Mouse (Mus musculus) hindbrain, embryonic 16.5 days (tissue): Measurements from ENCODE around the gene Suclg1. TPM values are rescaled to one million over a fixed set of nuclear protein-coding genes. Genes with fewer than 3 reads are reported as not detected.
A peak's percentile ranks its signal among the peaks of the same experiment; 100 is the strongest.

Source experiments
- ATAC-seq: fragments of 200-750 bp; cut with Nextera tagmentation; 2 replicates; pipeline ENCODE4 v1.8.0; 2017; ENCODE audit warnings: moderate TSS enrichment, moderate library complexity
- H3K27ac ChIP-seq: fragments of 300-500 bp; sonication (generic); 2 replicates; pipeline ENCODE4 v1.5.1; 2014; ENCODE audit warnings: low read depth, mild to moderate bottlenecking, control low read depth, low read length, moderate library complexity
- H3K27me3 ChIP-seq: fragments of 300-500 bp; sonication (generic); replicated peaks from 2 replicates; pipeline ENCODE4 v1.6.1; 2014; ENCODE audit warnings: low read length; ENCODE audit not compliant: control insufficient read depth, insufficient read depth
- H3K36me3 ChIP-seq: fragments of 300-500 bp; sonication (generic); 2 replicates; pipeline ENCODE4 v1.6.1; 2014; ENCODE audit warnings: mild to moderate bottlenecking, low read length, moderate library complexity, mixed read lengths; ENCODE audit not compliant: control insufficient read depth, insufficient read depth
- H3K4me1 ChIP-seq: fragments of 300-500 bp; sonication (generic); 2 replicates; pipeline ENCODE4 v1.6.1; 2014; ENCODE audit warnings: low read depth, low read length; ENCODE audit not compliant: control insufficient read depth, insufficient read depth
- H3K4me2 ChIP-seq: fragments of 300-500 bp; sonication (generic); 2 replicates; pipeline ENCODE4 v1.6.1; 2014; ENCODE audit warnings: mild to moderate bottlenecking, low read length, control low read depth, moderate library complexity
- H3K4me3 ChIP-seq: fragments of 300-500 bp; sonication (generic); 2 replicates; pipeline ENCODE4 v1.5.1; 2014; ENCODE audit warnings: mild to moderate bottlenecking, low read length, control low read depth, moderate library complexity
- H3K9ac ChIP-seq: fragments of 300-500 bp; sonication (generic); 2 replicates; pipeline ENCODE4 v1.6.1; 2014; ENCODE audit warnings: low read depth, mild to moderate bottlenecking, control low read depth, low read length, moderate library complexity
- H3K9me3 ChIP-seq: fragments of 300-500 bp; sonication (generic); 2 replicates; pipeline ENCODE4 v1.6.1; 2014; ENCODE audit warnings: mild to moderate bottlenecking, low read length, moderate library complexity; ENCODE audit not compliant: control insufficient read depth
- WGBS: fragments of 180-500 bp; shearing (Covaris S2); extraction: QIAGEN DNeasy Blood & Tissue Kit; methylation state at CpG from one replicate; pipeline ENCODE4 v1.1.7; 2014; 5-methylcytosine and 5-hydroxymethylcytosine counted together
- polyA plus RNA-seq: library from polyadenylated mRNA; unstranded; fragments of >200 nt; fragmentation: Nextera tagmentation; extraction: Ambion mirVana; gene quantifications from 2 replicates; pipeline ENCODE4 v1.2.1, GENCODE M21; 2015

The Suclg1 gene
- polyA plus RNA-seq, 1 experiment from 2014 or later, result 151 TPM

GRCm38 (mm10) chr6:73221958-73222735, 26.0 kb upstream of the Suclg1 start:
- peak overlapping the region; percentile 46 for H3K9ac ChIP-seq
- peak overlapping the region; percentile 58 for H3K27ac ChIP-seq
- H3K36me3 ChIP-seq, result no peaks in the 10 kb centered on the region
- no peaks in the 10 kb centered on the region for H3K27me3 ChIP-seq
- no peaks in the 10 kb centered on the region for H3K9me3 ChIP-seq
- peak; percentile 72 for ATAC-seq
- peak overlapping the region; percentile 55 for H3K4me2 ChIP-seq
- WGBS, result 36% methylated on average over 23 of the region's 23 CpGs
- H3K4me3 ChIP-seq, result peak overlapping the region; percentile 36
- peaks cover 3% of the 10 kb centered on the region; the same call in 1 of the 2 replicates for H3K4me1 ChIP-seq

GRCm38 (mm10) chr6:73222841-73223526, 25.2 kb upstream of the Suclg1 start:
- 0 out of 2 replicates have a peak overlapping the region, but pooled peaks have one; percentile 29 for H3K27ac ChIP-seq
- H3K36me3 ChIP-seq, result no peaks in the 10 kb centered on the region
- 17% methylated on average over 8 of the region's 10 CpGs for WGBS
- H3K4me1 ChIP-seq, result peaks cover 3% of the 10 kb centered on the region; the same call in 1 of the 2 replicates
- peak overlapping the region; percentile 35 for H3K4me2 ChIP-seq
- peak; percentile 40; the same call in 1 of the 2 replicates for ATAC-seq
- H3K4me3 ChIP-seq, result no peak overlapping the region
- no peak overlapping the region; the same call in 1 of the 2 replicates for H3K9ac ChIP-seq
- H3K27me3 ChIP-seq, result no peaks in the 10 kb centered on the region
- no peaks in the 10 kb centered on the region for H3K9me3 ChIP-seq

GRCm38 (mm10) chr6:73227376-73228158, 20.6 kb upstream of the Suclg1 start:
- Histone ChIP-seq H3K27me3 (no peaks in the 10 kb centered on the region), H3K9ac (no peak overlapping the region), H3K4me3 (no peak overlapping the region), H3K36me3 (no peaks in the 10 kb centered on the region), H3K4me2 (no peak overlapping the region), H3K9me3 (no peaks in the 10 kb centered on the region), H3K27ac (no peak overlapping the region), H3K4me1 (peaks cover 3% of the 10 kb centered on the region; the same call in 1 of the 2 replicates)
- 46% methylated on average over 10 of the region's 10 CpGs for WGBS
- 0 out of 2 replicates have a peak, but pooled peaks have one; percentile 41 for ATAC-seq

- 67% methylated on average over 4 of the region's 4 CpGs for WGBS
- Histone ChIP-seq H3K27me3 (no peaks in the 10 kb centered on the region), H3K9ac (no peak overlapping the region), H3K4me3 (no peak overlapping the region), H3K9me3 (no peaks in the 10 kb centered on the region), H3K4me2 (no peak overlapping the region), H3K27ac (no peak overlapping the region), H3K4me1 (no peaks in the 10 kb centered on the region), H3K36me3 (no peaks in the 10 kb centered on the region)
- no peak for ATAC-seq
Observed at GRCm38 (mm10) chr6:73228408-73228807, 19.8 kb upstream of the Suclg1 start.

- no peaks in the 10 kb centered on the region for H3K36me3 ChIP-seq
- H3K4me3 ChIP-seq, result no peak overlapping the region
- H3K27me3 ChIP-seq, result no peaks in the 10 kb centered on the region
- H3K9ac ChIP-seq, result no peak overlapping the region
- H3K9me3 ChIP-seq, result no peaks in the 10 kb centered on the region
- H3K27ac ChIP-seq, result no peak overlapping the region
- H3K4me2 ChIP-seq, result no peak overlapping the region
- H3K4me1 ChIP-seq, result no peaks in the 10 kb centered on the region
- WGBS, result 79% methylated on average over 3 of the region's 3 CpGs
- no peak for ATAC-seq
Observed at GRCm38 (mm10) chr6:73228881-73229280, 19.3 kb upstream of the Suclg1 start.

GRCm38 (mm10) chr6:73232152-73232584, 16.0 kb upstream of the Suclg1 start:
- H3K9me3 ChIP-seq, result no peaks in the 10 kb centered on the region
- 86% methylated on average over 12 of the region's 12 CpGs for WGBS
- no peak overlapping the region for H3K4me3 ChIP-seq
- H3K4me2 ChIP-seq, result no peak overlapping the region
- H3K4me1 ChIP-seq, result no peaks in the 10 kb centered on the region
- no peak overlapping the region for H3K9ac ChIP-seq
- no peak overlapping the region for H3K27ac ChIP-seq
- no peaks in the 10 kb centered on the region for H3K36me3 ChIP-seq
- no peaks in the 10 kb centered on the region for H3K27me3 ChIP-seq
- no peak for ATAC-seq

GRCm38 (mm10) chr6:73233202-73233726, 14.9 kb upstream of the Suclg1 start:
- no peak overlapping the region for H3K4me2 ChIP-seq
- WGBS, result 92% methylated on average over 6 of the region's 6 CpGs
- H3K27ac ChIP-seq, result no peak overlapping the region
- no peaks in the 10 kb centered on the region for H3K27me3 ChIP-seq
- H3K9me3 ChIP-seq, result no peaks in the 10 kb centered on the region
- H3K4me1 ChIP-seq, result no peaks in the 10 kb centered on the region
- ATAC-seq, result no peak
- no peaks in the 10 kb centered on the region for H3K36me3 ChIP-seq
- no peak overlapping the region for H3K9ac ChIP-seq
- H3K4me3 ChIP-seq, result no peak overlapping the region

GRCm38 (mm10) chr6:73234302-73234900, 13.8 kb upstream of the Suclg1 start:
- WGBS, result 76% methylated on average over 6 of the region's 6 CpGs
- 0 out of 2 replicates have a peak, but pooled peaks have one; percentile 37 for ATAC-seq

More at GRCm38 (mm10) chr6:73234302-73234900, 13.8 kb upstream of the Suclg1 start:
- Histone ChIP-seq H3K9ac (no peak overlapping the region), H3K9me3 (no peaks in the 10 kb centered on the region), H3K36me3 (no peaks in the 10 kb centered on the region), H3K4me3 (no peak overlapping the region), H3K27me3 (no peaks in the 10 kb centered on the region), H3K4me1 (no peaks in the 10 kb centered on the region), H3K27ac (no peak overlapping the region), H3K4me2 (no peak overlapping the region)
